Mouse (Mus musculus) gastrocnemius, adult 8-10 months (tissue): Measurements from ENCODE around the gene Ppp1r15a. TPM values are rescaled to one million over a fixed set of nuclear protein-coding genes. Genes with fewer than 3 reads are reported as not detected.

Experiments
- DNase-seq, 2 experiments: peaks; one replicate each; pipeline ENCODE4 v3.0.0; 2022; ENCODE audit warnings: low spot score in 2 of 2
- total RNA-seq, 4 experiments: library from RNA; stranded (reverse); gene quantifications; 2 replicates each; pipeline ENCODE4 v1.2.4; 2022

The Ppp1r15a gene
- total RNA-seq = 10 to 100 TPM; 19.6 to 34.3 (median 29.4) TPM

GRCm38 (mm10) chr7:45525809-45526473 is at the start of gene Ppp1r15a, which contains the start of gene Plekha4:
Gene Ppp1r15a, minus strand, starts transcription at chr7:45526268.
Gene Plekha4, plus strand, starts transcription at chr7:45526330.
- peak; percentile 93 to 95 for DNase-seq

- DNase-seq = no peak
Measured at GRCm38 (mm10) chr7:45574472-45575379, 48.7 kb upstream of the Ppp1r15a start.

DNA sequence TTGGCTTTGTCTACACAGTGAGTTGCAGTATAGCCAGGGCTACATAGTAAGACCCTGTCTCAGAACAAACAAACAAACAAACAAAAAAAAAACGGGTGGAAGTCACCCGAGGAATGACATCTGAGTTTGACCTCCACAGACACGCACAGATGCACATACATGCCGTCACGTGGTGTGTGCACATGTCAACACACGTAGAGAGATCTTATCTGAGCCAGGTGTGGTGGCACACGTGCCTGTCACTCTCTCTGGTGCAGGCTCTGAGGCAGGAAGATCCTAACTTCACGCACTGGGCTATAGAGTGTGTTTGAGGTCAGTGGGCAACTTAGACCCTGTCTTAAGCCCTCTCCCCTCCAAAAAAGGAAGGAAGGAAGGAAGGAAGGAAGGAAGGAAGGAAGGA is 47.9 kb upstream of the Ppp1r15a start:
- no peak for DNase-seq

- DNase-seq = no peak
Measured at GRCm38 (mm10) chr7:45571966-45572365, 45.9 kb upstream of the Ppp1r15a start.

- peak; percentile 65 to 85 for DNase-seq
Measured at GRCm38 (mm10) chr7:45570103-45570741, 44.2 kb upstream of the Ppp1r15a start, which contains the start of gene Bcat2. Gene Bcat2, plus strand, starts transcription at chr7:45570153.

DNA sequence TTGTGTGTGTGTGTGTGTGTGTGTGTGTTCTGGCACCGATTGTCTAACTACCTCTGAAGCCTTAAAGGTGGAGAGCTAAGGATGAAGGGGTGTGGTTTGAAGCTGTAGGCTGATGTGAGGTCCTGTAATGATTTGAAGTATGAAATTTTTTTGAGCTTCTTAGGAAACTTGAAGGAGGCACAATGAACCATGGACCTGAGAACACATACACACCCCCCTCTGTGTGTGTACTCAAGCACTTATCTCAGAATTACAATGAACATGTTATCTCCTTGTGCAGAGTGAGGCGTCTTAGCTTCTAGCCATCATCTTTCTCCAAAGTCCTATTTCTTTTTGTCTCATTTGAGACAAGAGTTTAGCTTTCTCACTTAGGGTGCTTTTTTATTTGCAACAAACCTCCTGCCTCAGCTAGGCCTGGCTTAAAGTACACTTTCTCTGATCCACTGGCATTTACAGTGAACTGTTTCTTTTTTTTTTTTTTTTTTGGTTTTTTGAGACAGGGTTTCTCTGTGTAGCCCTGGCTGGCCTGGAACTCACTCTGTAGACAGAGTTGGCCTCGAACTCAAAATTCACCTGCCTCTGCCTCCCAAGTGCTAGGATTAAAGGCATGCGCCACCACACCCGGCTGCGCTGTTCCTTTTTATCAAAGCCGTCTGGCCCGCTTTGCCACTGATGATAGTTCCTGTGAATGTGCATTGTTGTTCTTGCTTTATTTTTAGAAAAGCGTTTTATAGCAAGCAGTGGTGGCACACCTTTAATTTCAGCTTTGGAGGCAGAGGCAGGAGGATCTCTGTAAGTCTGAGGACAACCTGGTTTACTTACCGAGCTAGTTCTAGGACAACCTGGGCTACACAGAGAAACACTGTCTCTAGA is 42.8 kb upstream of the Ppp1r15a start:
- no peak for DNase-seq

DNA sequence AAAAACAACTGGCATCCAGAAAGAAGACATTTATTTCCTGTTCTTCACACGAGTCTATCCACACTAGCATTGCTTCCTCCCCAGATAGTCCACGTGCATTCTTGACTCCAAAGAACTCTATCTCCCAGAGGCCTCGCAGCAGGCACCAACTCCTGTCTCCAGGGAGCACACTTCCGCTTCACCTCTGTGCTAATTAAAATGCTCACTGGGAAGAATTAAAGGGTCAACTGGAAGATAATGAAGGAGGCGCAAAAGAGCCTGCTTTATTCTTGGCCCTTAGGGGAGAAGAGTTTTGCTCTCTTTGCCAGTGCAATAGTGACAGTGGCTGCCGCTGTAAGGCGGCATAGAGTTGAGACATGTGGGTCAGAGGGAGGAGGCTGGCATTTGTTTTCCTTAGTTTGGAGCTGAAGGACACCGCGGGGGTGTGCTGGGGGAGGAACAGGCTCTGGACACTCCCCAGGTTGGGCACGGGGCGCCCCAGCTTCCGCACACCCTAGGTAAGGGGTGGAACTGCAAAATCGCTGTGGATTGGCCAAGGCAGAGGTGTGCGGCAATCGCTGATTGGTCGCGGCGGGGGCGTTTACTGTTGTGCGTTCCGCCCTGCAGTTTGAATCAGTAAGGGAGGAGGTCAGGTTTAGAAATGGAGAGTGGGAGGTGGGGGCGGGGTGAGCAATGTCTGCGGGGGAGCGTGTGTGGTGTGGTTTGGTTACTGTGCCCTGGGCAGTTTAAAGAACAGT is 41.9 kb upstream of the Ppp1r15a start:
- peak; percentile 87 to 94 for DNase-seq

GRCm38 (mm10) chr7:45567112-45567779 is 41.2 kb upstream of the Ppp1r15a start:
- DNase-seq = no peak

- DNase-seq = no peak
Measured at GRCm38 (mm10) chr7:45565446-45565845, 39.4 kb upstream of the Ppp1r15a start.

DNA sequence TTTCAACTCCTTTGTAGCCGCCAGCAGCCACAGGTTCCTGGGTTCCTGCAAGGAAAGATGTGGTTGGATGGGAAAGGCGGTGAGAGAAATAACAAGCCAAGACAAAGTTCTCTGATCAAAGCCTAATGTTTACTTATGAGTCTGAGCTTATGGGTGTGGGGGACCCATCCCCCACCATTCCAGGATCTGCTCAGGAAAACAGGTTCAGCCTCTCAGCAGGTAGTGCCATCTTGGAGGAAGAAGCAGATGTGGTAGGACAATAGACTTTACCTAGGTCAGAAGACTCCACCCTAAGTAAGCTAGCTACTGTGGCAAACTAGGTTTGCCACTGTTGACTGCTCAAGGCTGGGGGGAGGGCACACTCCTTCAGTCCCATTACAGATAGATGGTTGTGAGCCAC is 38.7 kb upstream of the Ppp1r15a start:
- DNase-seq = no peak

- DNase-seq = peak; percentile 48 to 62
Measured at GRCm38 (mm10) chr7:45561624-45562520, 35.8 kb upstream of the Ppp1r15a start.

DNA sequence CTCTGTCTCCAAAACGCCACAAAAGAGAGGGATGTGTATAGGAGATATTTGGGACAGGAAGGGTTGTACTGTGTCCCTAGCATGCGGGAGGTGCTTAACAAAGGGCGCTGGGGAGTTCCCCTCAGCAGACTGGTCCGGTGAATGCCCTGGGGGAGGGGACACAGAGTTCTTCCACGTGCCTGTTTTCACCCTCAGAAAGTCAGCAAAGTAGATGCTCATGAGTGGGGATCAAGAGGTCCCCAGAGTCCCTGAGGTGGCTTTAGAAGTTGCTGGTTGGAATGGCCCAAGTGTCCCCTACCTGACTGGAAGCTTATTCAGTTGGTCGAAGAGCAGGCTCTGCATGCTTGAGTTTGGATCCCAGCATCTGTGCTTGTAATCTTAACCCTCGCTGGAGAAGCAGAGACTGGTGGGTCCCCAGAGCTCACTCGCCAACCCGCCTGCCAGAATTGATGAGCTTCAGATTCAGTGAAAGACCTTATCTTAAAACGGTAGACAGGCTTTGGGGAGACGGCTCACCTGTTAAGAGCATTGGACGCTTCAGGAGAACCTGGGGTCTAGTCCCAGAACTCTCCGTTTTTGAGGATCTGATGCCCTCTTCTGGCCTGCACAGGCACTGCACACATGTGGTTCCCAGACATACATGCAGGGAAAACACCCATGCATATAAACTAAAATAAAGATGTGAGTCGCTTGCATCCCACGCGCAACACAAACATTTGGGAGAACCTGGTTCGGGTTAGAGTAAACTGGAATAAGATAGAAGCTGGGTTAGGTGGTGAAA is 35.0 kb upstream of the Ppp1r15a start:
- peak; percentile 70 to 73 for DNase-seq

GRCm38 (mm10) chr7:45560241-45560640 is 34.2 kb upstream of the Ppp1r15a start:
- DNase-seq = no peak

GRCm38 (mm10) chr7:45558907-45559306 is 32.8 kb upstream of the Ppp1r15a start:
- DNase-seq = no peak

- DNase-seq = peak; percentile 74 to 81
Measured at GRCm38 (mm10) chr7:45555787-45556186, 29.7 kb upstream of the Ppp1r15a start.

DNA sequence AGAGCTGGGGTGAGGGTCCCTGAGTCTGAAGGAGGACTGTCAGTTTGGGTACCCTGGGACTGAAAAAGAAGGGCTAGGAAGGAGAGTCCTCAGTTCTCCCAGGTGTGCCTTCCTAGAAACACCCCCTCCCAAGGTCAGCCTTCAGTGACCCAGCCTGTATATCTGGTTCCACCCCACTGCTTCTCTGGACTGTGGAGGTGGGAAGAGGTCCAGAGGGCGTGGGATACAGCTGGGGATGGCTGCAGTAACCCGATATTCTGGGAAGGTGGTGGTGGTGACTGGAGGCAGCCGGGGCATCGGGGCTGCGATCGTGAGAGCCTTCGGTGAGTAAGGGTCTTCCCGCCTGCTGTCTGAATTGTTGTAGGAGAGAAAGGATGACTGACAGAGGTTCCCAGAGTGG is 28.7 kb upstream of the Ppp1r15a start, which contains the start of gene Hsd17b14:
Gene Hsd17b14 (plus strand): TSS at position 150 of the 400 bp plus-strand sequence.
- DNase-seq = no peak

DNA sequence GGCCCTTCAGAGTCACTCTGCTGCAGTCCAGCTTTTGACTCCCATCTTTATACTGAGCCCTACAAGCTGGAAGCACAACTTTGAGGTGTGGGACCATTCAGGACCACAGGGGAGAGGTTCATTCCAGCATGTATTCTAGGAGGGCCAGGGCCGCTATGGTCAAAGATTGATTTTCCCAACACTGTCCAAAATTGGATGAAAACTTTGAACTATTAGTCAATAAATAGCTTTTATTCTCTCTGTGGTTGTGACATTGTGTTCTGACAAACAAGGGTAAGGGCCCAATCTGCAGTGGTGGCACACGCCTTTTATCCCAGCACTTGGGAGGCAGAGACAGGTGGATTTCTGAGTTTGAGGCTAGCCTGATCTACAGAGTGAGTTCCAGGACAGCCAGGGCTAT is 27.9 kb upstream of the Ppp1r15a start:
- no peak for DNase-seq

DNA sequence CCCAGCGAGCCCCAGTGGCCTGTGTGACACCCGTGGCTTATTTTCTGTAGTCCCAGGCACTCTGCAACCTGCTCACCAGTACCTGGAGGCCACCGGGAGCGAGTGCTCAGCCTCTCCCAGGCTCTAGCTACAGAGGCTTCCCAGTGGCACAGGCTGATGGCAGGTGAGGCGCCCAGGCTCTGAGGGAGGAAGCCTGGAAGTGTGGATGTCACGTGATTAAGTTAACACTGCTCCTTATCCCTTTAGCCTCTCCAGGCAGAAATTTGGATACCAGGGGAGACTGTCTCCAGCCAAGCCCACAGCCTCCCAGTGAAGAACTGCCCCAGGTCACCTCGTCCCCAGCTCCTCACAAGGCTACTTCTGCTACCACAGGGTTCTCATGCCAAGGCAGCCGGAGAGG is 27.5 kb upstream of the Ppp1r15a start:
- no peak for DNase-seq
